Mouse (Mus musculus) testis, adult 2 months (tissue): ENCODE results near the gene Brinp3.

Source experiments
- CTCF ChIP-seq: fragments of 200-500 bp; IDR thresholded peaks from 2 replicates; pipeline ENCODE4 v1.5.1; 2012; ENCODE audit warnings: low read depth, mild to moderate bottlenecking, inconsistent platforms, low read length, moderate library complexity; ENCODE audit not compliant: control insufficient read depth, insufficient read depth, insufficient replicate concordance
- POLR2A ChIP-seq: fragments of 200-500 bp; IDR thresholded peaks from 2 replicates; pipeline ENCODE4 v1.6.1; 2012; ENCODE audit warnings: low read depth, mild to moderate bottlenecking, inconsistent platforms, low read length, moderate library complexity; ENCODE audit not compliant: control insufficient read depth

GRCm38 (mm10) chr1:146497381-146498081, 3.0 kb downstream of the Brinp3 start:
- TF ChIP-seq CTCF (no peak), POLR2A (no peak)
